Mouse (Mus musculus) heart, adult 2 months (tissue): ENCODE data around the gene Hist1h2bb. TPM values are rescaled to one million over a fixed set of nuclear protein-coding genes. Genes with fewer than 3 reads are reported as not detected.

ENCODE experiments used
- DNase-seq, 2 experiments: peaks; one replicate each; pipeline ENCODE4 v3.0.0; 2021
- H3K27ac ChIP-seq: fragments of 200-600 bp; 2 replicates; pipeline ENCODE4 v1.8.1; 2022
- H3K27me3 ChIP-seq: fragments of 200-500 bp; 2 replicates; pipeline ENCODE4 v1.6.1; 2012; ENCODE audit warnings: mild to moderate bottlenecking, low read length, inconsistent platforms, mixed read lengths; ENCODE audit not compliant: control insufficient read depth, insufficient read depth
- H3K36me3 ChIP-seq: fragments of 200-500 bp; 2 replicates; pipeline ENCODE4 v1.6.1; 2012; ENCODE audit warnings: low read length, inconsistent platforms; ENCODE audit not compliant: control insufficient read depth, insufficient read depth
- H3K4me1 ChIP-seq: fragments of 200-500 bp; 2 replicates; pipeline ENCODE4 v1.6.1; 2011; ENCODE audit warnings: low read length; ENCODE audit not compliant: control insufficient read depth, insufficient read depth
- H3K4me3 ChIP-seq: fragments of 200-600 bp; 2 replicates; pipeline ENCODE4 v1.8.1; 2022
- H3K79me2 ChIP-seq: fragments of 200-500 bp; replicated peaks from 2 replicates; pipeline ENCODE4 v1.6.1; 2012; ENCODE audit warnings: mild to moderate bottlenecking, inconsistent platforms, low read length, moderate library complexity, mixed read lengths; ENCODE audit not compliant: control insufficient read depth, insufficient read depth
- H3K9ac ChIP-seq: fragments of 200-500 bp; 2 replicates; pipeline ENCODE4 v1.6.1; 2012; ENCODE audit warnings: low read depth, mild to moderate bottlenecking, control low read depth, inconsistent platforms, low read length, mixed read lengths
- CTCF ChIP-seq: fragments of 200-600 bp; IDR thresholded peaks from 2 replicates; pipeline ENCODE4 v1.8.1; 2022; ENCODE audit warnings: antibody characterized with exemption, mild to moderate bottlenecking, moderate library complexity
- EP300 ChIP-seq: fragments of 200-500 bp; IDR thresholded peaks from 2 replicates; pipeline ENCODE4 v1.6.1; 2011; ENCODE audit warnings: low read depth, low read length, control low read depth; ENCODE audit not compliant: insufficient read depth
- POLR2A ChIP-seq: fragments of 200-500 bp; IDR thresholded peaks from 2 replicates; pipeline ENCODE4 v1.6.1; 2011; ENCODE audit warnings: mild to moderate bottlenecking, low read depth, low read length, control low read depth; ENCODE audit not compliant: insufficient read depth
- WGBS: fragments of 180-500 bp; shearing (Covaris S2); methylation state at CpG from one replicate; pipeline ENCODE4 v1.1.7; 2018; 5-methylcytosine and 5-hydroxymethylcytosine counted together
- intact Hi-C: fragments of 180-260 bp; cut with DNase I; formaldehyde crosslinking; loops from one replicate; pipeline ENCODE4 v1.15.1; 2025
- microRNA-seq, 2 experiments: library from miRNA; unstranded; fragments of <30 nt; microRNA quantifications; one replicate each; pipeline ENCODE4 v1.2.0; 2021
- polyA plus RNA-seq: library from polyadenylated mRNA; depleted of rRNA; stranded (reverse); fragments of >200 nt; gene quantifications from 2 replicates; pipeline ENCODE4 v1.2.3, GENCODE M21; 2012; rRNA removed
- total RNA-seq, 2 experiments: library from RNA; stranded (reverse); gene quantifications; 2 replicates each; pipeline ENCODE4 v1.2.3; 2021

Gene Hist1h2bb
- total and polyA plus RNA-seq, 3 experiments, result 0.47 to 4.9 (median 3.2) TPM

DNA sequence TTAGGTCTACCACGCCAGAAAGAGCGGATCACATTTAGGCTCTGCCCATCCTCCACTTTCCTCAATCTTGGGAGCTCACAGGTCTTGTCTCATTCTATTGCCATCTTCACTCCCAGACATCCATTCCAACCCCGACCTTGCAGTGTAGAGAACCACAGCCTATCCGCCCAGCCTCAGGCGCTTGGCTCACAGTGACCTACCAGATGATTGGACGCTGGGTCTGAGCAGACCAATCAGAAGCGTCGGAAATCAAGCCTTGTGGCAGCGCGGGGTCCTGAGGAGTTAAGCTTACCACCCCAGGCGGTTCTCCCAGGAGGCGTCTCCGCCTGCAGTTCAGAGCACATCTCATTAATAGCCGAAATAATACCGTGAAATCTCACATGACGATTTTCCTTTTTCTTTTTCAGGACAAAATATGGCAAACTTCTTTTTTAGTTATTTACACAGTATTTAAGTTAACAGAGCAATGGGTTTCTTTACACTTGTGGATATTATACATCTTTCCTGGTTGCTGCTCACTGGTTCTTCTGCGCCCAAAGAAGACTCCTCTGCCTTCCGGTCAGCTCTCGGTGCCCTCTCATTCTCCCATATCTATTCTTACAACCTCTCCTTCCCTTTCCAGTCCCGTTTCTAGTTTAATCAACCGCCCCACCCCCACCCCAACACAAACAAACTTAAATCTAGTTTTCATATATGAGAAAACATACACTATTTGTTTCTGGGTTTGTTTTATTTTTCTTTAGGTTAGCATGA, 26.2 kb downstream of the Hist1h2bb start:
- Histone ChIP-seq H3K27me3 (no peaks in the 10 kb centered on the region), H3K36me3 (no peaks in the 10 kb centered on the region), H3K27ac (no peak overlapping the region), H3K79me2 (no peaks in the 10 kb centered on the region), H3K4me1 (peaks cover 1% of the 10 kb centered on the region; the same call in 1 of the 2 replicates), H3K4me3 (no peak overlapping the region), H3K9ac (no peak overlapping the region)
- intact Hi-C loops, result no loop called here
- 13% methylated on average over 21 of the region's 21 CpGs for WGBS
- peak; percentile 24 to 37 for DNase-seq
- TF ChIP-seq POLR2A (no peak), EP300 (no peak), CTCF (no peak)

DNA sequence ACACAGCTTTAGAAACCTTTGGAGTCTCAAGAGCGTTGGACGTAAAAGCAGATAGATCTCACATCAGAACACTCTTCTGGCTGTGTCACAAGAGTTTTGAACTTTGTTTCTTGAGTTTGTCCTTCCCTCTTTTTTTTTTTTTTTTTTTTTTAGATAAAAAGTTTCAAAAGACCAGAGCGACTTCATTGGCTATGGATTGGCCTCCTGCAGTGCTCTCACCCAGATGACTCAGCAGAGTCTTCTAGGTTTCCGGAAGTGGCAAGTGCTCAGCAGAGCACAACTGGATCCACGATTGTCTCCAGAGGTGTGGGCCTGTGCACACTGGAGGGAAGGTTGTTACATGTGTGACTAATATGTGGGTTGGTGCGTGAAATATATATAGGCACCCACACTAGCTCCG, 31.8 kb downstream of the Hist1h2bb start:
- H3K79me2 ChIP-seq, result no peaks in the 10 kb centered on the region
- WGBS, result 90% methylated on average over 7 of the region's 7 CpGs
- intact Hi-C loops, result no loop called here
- H3K4me1 ChIP-seq, result no peaks in the 10 kb centered on the region
- H3K27me3 ChIP-seq, result no peaks in the 10 kb centered on the region
- no peak for DNase-seq
- H3K4me3 ChIP-seq, result no peak overlapping the region
- H3K9ac ChIP-seq, result no peak overlapping the region
- no peak overlapping the region for H3K27ac ChIP-seq
- TF ChIP-seq POLR2A, result no peak
- H3K36me3 ChIP-seq, result no peaks in the 10 kb centered on the region

DNA sequence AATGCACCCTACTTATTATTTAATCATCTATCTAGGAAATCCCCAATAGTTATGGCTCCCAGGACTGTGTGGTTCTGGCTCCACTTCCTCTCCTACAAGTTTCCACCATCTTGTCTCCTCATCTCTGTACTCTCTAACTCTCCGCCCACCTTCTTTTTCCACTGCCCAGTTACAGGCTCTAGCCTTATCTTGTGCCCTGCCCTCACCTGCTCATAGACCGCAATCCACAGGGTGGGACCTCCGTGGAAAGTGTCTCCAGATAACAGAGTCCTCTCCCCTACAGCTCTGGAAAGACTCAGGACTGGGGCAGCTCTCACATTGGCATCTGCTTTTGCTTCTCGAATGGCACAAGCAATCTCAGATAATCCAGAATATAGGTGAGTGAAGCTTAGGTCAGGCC, 32.5 kb downstream of the Hist1h2bb start:
- no peaks in the 10 kb centered on the region for H3K27me3 ChIP-seq
- TF ChIP-seq POLR2A (no peak), EP300 (no peak), CTCF (no peak)
- no peak overlapping the region for H3K27ac ChIP-seq
- H3K36me3 ChIP-seq, result no peaks in the 10 kb centered on the region
- no peak overlapping the region for H3K4me3 ChIP-seq
- no peak overlapping the region for H3K9ac ChIP-seq
- intact Hi-C loops, result no loop called here
- WGBS, result 72% methylated on average over 4 of the region's 4 CpGs
- H3K4me1 ChIP-seq, result no peaks in the 10 kb centered on the region
- no peak for DNase-seq
- no peaks in the 10 kb centered on the region for H3K79me2 ChIP-seq

DNA sequence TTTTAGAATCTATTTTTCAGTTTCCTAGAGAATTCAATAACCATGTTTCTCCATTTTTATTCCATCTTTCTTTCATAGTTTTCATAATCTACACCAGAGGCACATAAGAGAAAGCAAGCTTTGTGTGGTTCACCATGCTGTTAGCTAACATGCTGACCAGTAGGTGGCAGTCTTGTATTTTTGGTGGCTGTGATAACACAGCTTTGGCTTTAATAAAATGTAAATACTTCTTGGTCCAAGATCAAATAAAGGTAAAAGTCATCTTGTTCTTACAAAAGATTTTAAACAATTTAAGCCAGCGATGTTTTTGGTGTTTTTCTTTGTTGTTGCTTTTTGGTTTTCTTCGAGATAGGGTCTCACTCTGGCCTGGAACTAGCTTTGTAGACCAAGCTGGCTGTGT, 46.0 kb downstream of the Hist1h2bb start:
- intact Hi-C loops, result loop anchor here (5.0 kb wide), 1 partner anchor 505 kb away; no protein-coding TSS in a partner anchor
- H3K36me3 ChIP-seq, result no peaks in the 10 kb centered on the region
- no peak overlapping the region for H3K4me3 ChIP-seq
- TF ChIP-seq CTCF (peak; percentile 93; the same call in 1 of the 2 replicates), POLR2A (no peak)
- no peak overlapping the region for H3K9ac ChIP-seq
- H3K27me3 ChIP-seq, result no peaks in the 10 kb centered on the region
- no peaks in the 10 kb centered on the region for H3K79me2 ChIP-seq
- H3K27ac ChIP-seq, result no peak overlapping the region
- H3K4me1 ChIP-seq, result no peaks in the 10 kb centered on the region
- DNase-seq, result peak in 1 of 2 experiments; percentile 8
- 41% methylated on average over 2 of the region's 2 CpGs for WGBS

Small RNA genes within 50 kb of the gene (microRNA-seq; reads per million reads assigned to microRNA genes)
- gene Gm44314 (0 reads per million in 2 experiments), gene Gm44484 (0 reads per million in 2 experiments)

Other genes starting within 250 kb of the Hist1h2bb start
Only the 30 nearest of the 37 such genes appear.
- under 1 TPM; 0.86 to 0.91 TPM for gene Hist1h1d, start 193.5 kb upstream of the Hist1h2bb start, total RNA-seq
- gene Hist1h1d, start 193.5 kb upstream of the Hist1h2bb start, polyA plus RNA-seq, result 0.04 and 0.09 TPM in 2 replicates
- 10 to 100 TPM; 14.0 to 14.6 TPM for gene Hist1h3e, start 184.4 kb upstream of the Hist1h2bb start, total RNA-seq
- gene Hist1h3e, start 184.4 kb upstream of the Hist1h2bb start, polyA plus RNA-seq, result 1.8 and 2.0 TPM in 2 replicates
- 1 to 10 TPM; 1.8 to 2.8 TPM for gene Hist1h2ae, start 175.5 kb upstream of the Hist1h2bb start, total RNA-seq
- 0.49 and 0.50 TPM in 2 replicates for gene Hist1h2ae, start 175.5 kb upstream of the Hist1h2bb start, polyA plus RNA-seq
- 10 to 100 TPM; 16.4 to 19.5 TPM for gene Hist1h2bg, start 175.3 kb upstream of the Hist1h2bb start, total RNA-seq
- gene Hist1h2bg, start 175.3 kb upstream of the Hist1h2bb start, polyA plus RNA-seq, result 3.3 TPM in 2 replicates
- gene Hist1h2bf, start 172.5 kb upstream of the Hist1h2bb start, total RNA-seq, result 1 to 10 TPM; 5.2 to 8.4 TPM
- gene Hist1h2bf, start 172.5 kb upstream of the Hist1h2bb start, polyA plus RNA-seq, result 1.00 TPM in 1 of 2 replicates, not detected in the other
- 1 to 10 TPM; 1.4 to 2.8 TPM for gene Hist1h2ad, start 172.4 kb upstream of the Hist1h2bb start, total RNA-seq
- gene Hist1h2ad, start 172.4 kb upstream of the Hist1h2bb start, polyA plus RNA-seq, result 0.61 TPM in 1 of 2 replicates, not detected in the other
- 1 to 10 TPM; 1.5 to 2.3 TPM for gene Hist1h3d, start 171.0 kb upstream of the Hist1h2bb start, total RNA-seq
- gene Hist1h3d, start 171.0 kb upstream of the Hist1h2bb start, polyA plus RNA-seq, result 1.1 and 1.6 TPM in 2 replicates
- 10 to 100 TPM; 47.3 to 51.7 TPM for gene Hist1h4d, start 165.1 kb upstream of the Hist1h2bb start, total RNA-seq
- 1.7 and 2.5 TPM in 2 replicates for gene Hist1h4d, start 165.1 kb upstream of the Hist1h2bb start, polyA plus RNA-seq
- gene Hist1h2be, start 125.6 kb upstream of the Hist1h2bb start, total RNA-seq, result 1 to 10 TPM; 8.8 to 9.8 TPM
- 2.4 and 4.9 TPM in 2 replicates for gene Hist1h2be, start 125.6 kb upstream of the Hist1h2bb start, polyA plus RNA-seq
- 10 to 100 TPM; 20.4 to 28.8 TPM for gene Hist1h1e, start 124.2 kb upstream of the Hist1h2bb start, total RNA-seq
- gene Hist1h1e, start 124.2 kb upstream of the Hist1h2bb start, polyA plus RNA-seq, result 1.3 and 3.2 TPM in 2 replicates
- 1 to 10 TPM; 1.3 to 1.6 TPM for gene Hist1h2ac, start 62.8 kb upstream of the Hist1h2bb start, total RNA-seq
- 0.57 and 0.76 TPM in 2 replicates for gene Hist1h2ac, start 62.8 kb upstream of the Hist1h2bb start, polyA plus RNA-seq
- 10 to 100 TPM; 73.4 to 78.7 TPM for gene Hist1h2bc, start 62.5 kb upstream of the Hist1h2bb start, total RNA-seq
- 119 and 135 TPM in 2 replicates for gene Hist1h2bc, start 62.5 kb upstream of the Hist1h2bb start, polyA plus RNA-seq
- gene Hist1h1t, start 50.9 kb upstream of the Hist1h2bb start, total RNA-seq, result not detected
- gene Hist1h1t, start 50.9 kb upstream of the Hist1h2bb start, polyA plus RNA-seq, result not detected in 2 replicates
- gene Hist1h4c, start 48.3 kb upstream of the Hist1h2bb start, total RNA-seq, result 10 to 100 TPM; 42.3 to 45.8 TPM
- gene Hist1h4c, start 48.3 kb upstream of the Hist1h2bb start, polyA plus RNA-seq, result 1.5 and 3.2 TPM in 2 replicates
- 10 to 100 TPM; 58.9 to 62.8 TPM for gene Hfe, start 35.9 kb upstream of the Hist1h2bb start, total RNA-seq
- 16.8 and 21.1 TPM in 2 replicates for gene Hfe, start 35.9 kb upstream of the Hist1h2bb start, polyA plus RNA-seq
- gene Hist1h1c, start 7.9 kb upstream of the Hist1h2bb start, total RNA-seq, result 100 to 1,000 TPM; 147 to 185 TPM
- gene Hist1h1c, start 7.9 kb upstream of the Hist1h2bb start, polyA plus RNA-seq, result 55.5 and 80.0 TPM in 2 replicates
- gene Hist1h3c, start 1.1 kb upstream of the Hist1h2bb start, total RNA-seq, result 1 to 10 TPM in 1 of 2 experiments, not detected in 1; 2.5 TPM
- gene Hist1h3c, start 1.1 kb upstream of the Hist1h2bb start, polyA plus RNA-seq, result 0.64 TPM in 1 of 2 replicates, not detected in the other
- 1 to 10 TPM; 4.4 to 6.7 TPM for gene Hist1h2ab, start 4.4 kb downstream of the Hist1h2bb start, total RNA-seq
- gene Hist1h2ab, start 4.4 kb downstream of the Hist1h2bb start, polyA plus RNA-seq, result 0.51 TPM in 1 of 2 replicates, not detected in the other
- gene Hist1h3b, start 5.5 kb downstream of the Hist1h2bb start, total RNA-seq, result 1 to 10 TPM; 6.4 to 8.0 TPM
- 1.7 TPM in 1 of 2 replicates, not detected in the other for gene Hist1h3b, start 5.5 kb downstream of the Hist1h2bb start, polyA plus RNA-seq
- gene Hist1h4b, start 10.3 kb downstream of the Hist1h2bb start, total RNA-seq, result 10 to 100 TPM in 1 of 2 experiments, 1 to 10 TPM in 1; 4.9 to 11.3 TPM
- gene Hist1h4b, start 10.3 kb downstream of the Hist1h2bb start, polyA plus RNA-seq, result 1.1 TPM in 1 of 2 replicates, not detected in the other
- gene Hist1h4a, start 14.5 kb downstream of the Hist1h2bb start, total RNA-seq, result 1 to 10 TPM; 6.2 to 7.2 TPM
- 0.47 TPM in 1 of 2 replicates, not detected in the other for gene Hist1h4a, start 14.5 kb downstream of the Hist1h2bb start, polyA plus RNA-seq
- gene Hist1h3a, start 15.7 kb downstream of the Hist1h2bb start, total RNA-seq, result 1 to 10 TPM; 5.1 to 8.9 TPM
- not detected in 2 replicates for gene Hist1h3a, start 15.7 kb downstream of the Hist1h2bb start, polyA plus RNA-seq
- gene Hist1h1a, start 16.9 kb downstream of the Hist1h2bb start, total RNA-seq, result 1 to 10 TPM; 2.0 to 3.4 TPM
- gene Hist1h1a, start 16.9 kb downstream of the Hist1h2bb start, polyA plus RNA-seq, result 0.21 and 0.26 TPM in 2 replicates
- gene Trim38, start 23.2 kb downstream of the Hist1h2bb start, total RNA-seq, result under 1 TPM in 1 of 2 experiments, not detected in 1; 0.11 TPM
- 0.08 and 0.12 TPM in 2 replicates for gene Trim38, start 23.2 kb downstream of the Hist1h2bb start, polyA plus RNA-seq
- gene Slc17a2, start 60.3 kb downstream of the Hist1h2bb start, total RNA-seq, result not detected
- 0.06 and 0.09 TPM in 2 replicates for gene Slc17a2, start 60.3 kb downstream of the Hist1h2bb start, polyA plus RNA-seq
- gene Slc17a3, start 92.7 kb downstream of the Hist1h2bb start, total RNA-seq, result not detected
- not detected in 2 replicates for gene Slc17a3, start 92.7 kb downstream of the Hist1h2bb start, polyA plus RNA-seq
- not detected for gene Slc17a1, start 121.0 kb downstream of the Hist1h2bb start, total RNA-seq
- not detected in 2 replicates for gene Slc17a1, start 121.0 kb downstream of the Hist1h2bb start, polyA plus RNA-seq
- not detected for gene Slc17a4, start 168.3 kb downstream of the Hist1h2bb start, total RNA-seq
- not detected in 2 replicates for gene Slc17a4, start 168.3 kb downstream of the Hist1h2bb start, polyA plus RNA-seq
- gene Hist1h2ba, start 187.4 kb downstream of the Hist1h2bb start, total RNA-seq, result not detected
- not detected in 2 replicates for gene Hist1h2ba, start 187.4 kb downstream of the Hist1h2bb start, polyA plus RNA-seq
- gene Hist1h2aa, start 187.7 kb downstream of the Hist1h2bb start, total RNA-seq, result not detected
- gene Hist1h2aa, start 187.7 kb downstream of the Hist1h2bb start, polyA plus RNA-seq, result not detected in 2 replicates